Mouse (Mus musculus) cerebellum, adult 9-10 months (tissue): Measurements from ENCODE around the gene Olfr1032.
"Not testable (repeated sequence)": the region's sequence is repeated elsewhere in the genome, so short reads cannot be mapped to it uniquely, and the experiment has no call there.

Experiments
- DNase-seq: peaks from one replicate; pipeline ENCODE4 v3.0.0; 2022

Gene Olfr1032

GRCm38 (mm10) chr2:86005240-86005639 is at the start of gene Olfr1032:
TSS of gene Olfr1032 (plus strand) at chr2:86005540.
- no peak for DNase-seq

GRCm38 (mm10) chr2:85973595-85973994 is 31.7 kb upstream of the Olfr1032 start, which contains the start of gene Olfr1029:
TSS of gene Olfr1029 (plus strand) at chr2:85973895.
- no peak for DNase-seq

- DNase-seq, result no peak
Measured at GRCm38 (mm10) chr2:85978976-85979375, 26.4 kb upstream of the Olfr1032 start, which contains the start of gene Olfr1030. TSS of gene Olfr1030 (plus strand) at chr2:85979276.

GRCm38 (mm10) chr2:85990004-85990403 is 15.3 kb upstream of the Olfr1032 start, which contains the start of gene Olfr1031:
TSS of gene Olfr1031 (plus strand) at chr2:85990304.
- DNase-seq, result no peak

GRCm38 (mm10) chr2:86020406-86020805 is 15.1 kb downstream of the Olfr1032 start, which contains the start of gene Olfr1033:
TSS of gene Olfr1033 (plus strand) at chr2:86020633.
- not testable (repeated sequence) for DNase-seq

- not testable (repeated sequence) for DNase-seq
Measured at GRCm38 (mm10) chr2:86021518-86021917, 16.2 kb downstream of the Olfr1032 start.

GRCm38 (mm10) chr2:86045561-86045960 is 40.2 kb downstream of the Olfr1032 start, which contains the start of gene Olfr1034:
TSS of gene Olfr1034 (plus strand) at chr2:86045861.
- DNase-seq, result no peak

- not testable (repeated sequence) for DNase-seq
Measured at GRCm38 (mm10) chr2:86050777-86051176, 45.4 kb downstream of the Olfr1032 start.
